Mouse (Mus musculus) kidney, postnatal 14 days (tissue): ENCODE data around the gene Pramef12.
"Not testable (repeated sequence)": the region's sequence is repeated elsewhere in the genome, so short reads cannot be mapped to it uniquely, and the experiment has no call there.

Source experiments
- DNase-seq: peaks from one replicate; pipeline ENCODE4 v3.0.0; 2022; ENCODE audit warnings: mixed read lengths

The Pramef12 gene

DNA sequence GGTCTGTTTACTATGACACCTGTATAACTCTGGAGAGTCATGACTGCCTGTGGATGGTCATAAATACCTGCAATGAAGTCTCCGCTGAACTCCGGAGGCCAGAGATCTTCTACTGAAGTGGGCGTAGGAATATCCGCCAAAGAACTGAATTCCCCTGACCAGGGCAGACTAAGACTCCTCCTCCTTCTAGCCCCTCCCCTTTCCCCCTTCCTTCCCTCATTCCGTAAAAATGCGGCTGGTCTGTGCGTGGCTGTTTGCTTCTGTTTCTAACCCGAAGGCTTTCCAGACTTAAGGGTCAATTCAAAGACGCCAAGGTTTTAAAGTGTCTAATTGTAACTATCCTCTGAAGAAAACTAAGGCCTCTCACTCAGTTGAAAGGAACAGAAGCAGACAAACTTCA is at the start of gene Pramef12:
TSS of gene Pramef12 (minus strand) at position 175 of the 400 bp plus-strand sequence.
- DNase-seq: no peak

DNA sequence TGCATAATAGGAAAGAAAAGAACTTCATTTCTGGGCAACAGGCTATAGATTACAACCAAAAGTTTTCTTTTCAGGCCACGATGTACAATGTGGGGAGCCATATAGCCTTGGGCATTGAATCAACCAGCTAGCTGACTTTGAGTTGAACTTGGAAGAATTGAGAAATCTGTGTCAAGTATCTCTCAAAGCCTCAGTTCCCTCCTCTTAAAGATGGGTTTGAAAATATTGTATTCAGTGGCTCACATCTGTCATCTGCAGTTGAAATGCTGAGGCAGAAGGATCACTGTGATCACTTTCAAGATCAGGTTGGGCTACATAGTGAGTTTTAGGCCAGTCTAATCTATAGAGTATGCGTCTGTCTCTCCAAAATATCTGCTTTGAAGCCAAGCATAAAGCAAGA is 45.0 kb upstream of the Pramef12 start, which contains the start of gene Gm9944:
TSS of gene Gm9944 (minus strand) at position 101 of the 400 bp plus-strand sequence.
- no peak for DNase-seq

DNA sequence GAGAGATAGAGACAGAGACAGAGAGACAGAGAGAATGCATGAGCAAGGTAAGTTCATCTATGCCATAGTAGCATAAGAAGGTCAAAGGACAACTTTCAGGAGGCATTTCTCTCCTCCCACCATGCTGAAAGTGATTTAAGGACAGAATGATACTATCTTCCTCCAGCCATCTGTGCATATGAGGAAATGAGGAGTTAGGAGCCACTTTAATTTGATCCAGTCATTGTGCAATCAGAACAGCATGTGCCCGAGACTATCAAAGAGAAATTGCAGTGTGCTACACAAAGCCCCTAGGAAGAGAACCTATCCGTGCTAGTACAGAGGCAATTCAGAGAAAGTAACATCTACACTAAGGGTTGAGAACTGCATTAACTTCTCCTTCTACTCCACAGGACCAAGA is 40.3 kb upstream of the Pramef12 start:
- DNase-seq: no peak

DNA sequence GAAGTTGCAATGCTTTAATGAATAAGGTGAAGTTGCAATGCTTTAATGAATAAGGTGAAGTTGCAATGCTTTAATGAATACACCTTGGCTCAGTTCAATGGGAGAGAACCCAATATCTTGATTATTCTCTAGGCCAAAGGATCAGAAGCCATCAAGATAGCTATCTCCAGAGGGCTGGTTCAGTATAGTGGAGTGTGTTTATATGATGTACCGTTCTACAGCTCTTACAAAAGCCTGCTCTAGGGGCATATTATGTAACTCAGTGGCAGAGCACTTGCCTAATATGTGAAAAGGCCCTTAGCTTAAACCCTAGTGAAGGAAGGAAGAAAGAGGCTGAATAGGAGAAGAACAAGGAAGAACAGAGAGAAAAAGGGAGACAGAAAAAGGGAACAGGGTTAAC is 33.3 kb upstream of the Pramef12 start:
- no peak for DNase-seq

DNA sequence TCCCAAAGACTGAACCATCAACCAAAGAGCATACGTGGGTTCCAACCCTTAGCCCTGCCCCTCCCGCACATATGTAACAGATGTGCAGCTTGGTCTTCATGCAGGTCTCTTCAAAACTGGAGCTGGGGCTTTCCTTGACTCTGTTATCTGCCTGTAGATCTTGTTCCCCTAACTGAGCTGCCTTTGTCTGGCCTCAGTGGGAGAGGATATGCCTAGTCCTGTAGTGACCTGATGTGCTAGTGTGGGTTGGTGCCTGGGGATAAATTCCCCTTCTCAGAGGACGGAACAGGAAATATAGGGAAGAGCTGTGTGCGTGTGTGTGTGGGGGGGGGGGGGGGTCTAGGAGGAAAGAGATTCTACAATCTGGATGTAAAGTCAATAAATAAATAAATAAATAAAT is 32.8 kb upstream of the Pramef12 start:
- no peak for DNase-seq

DNA sequence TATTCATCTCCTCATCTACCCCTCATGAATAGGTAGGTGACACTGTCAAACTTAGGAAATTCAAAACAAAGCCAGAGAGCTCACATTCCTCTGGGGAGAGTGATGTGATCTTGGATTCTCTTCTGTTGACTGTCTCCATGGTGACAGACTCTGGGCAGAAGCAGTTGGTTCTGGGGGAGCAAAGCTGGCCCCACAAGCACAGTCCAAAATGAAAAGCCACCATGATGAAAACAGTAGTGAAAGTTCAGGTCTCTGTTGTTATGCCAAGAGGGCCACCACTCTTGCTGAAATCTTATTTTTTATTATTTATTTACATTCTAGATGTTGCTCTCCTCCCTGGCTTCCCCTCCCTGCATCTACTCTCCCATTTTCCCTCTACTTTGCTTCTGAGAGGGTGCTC is 30.4 kb upstream of the Pramef12 start, which contains the start of gene 1700012P22Rik:
TSS of gene 1700012P22Rik (minus strand) at position 101 of the 400 bp plus-strand sequence.
- no peak for DNase-seq

DNA sequence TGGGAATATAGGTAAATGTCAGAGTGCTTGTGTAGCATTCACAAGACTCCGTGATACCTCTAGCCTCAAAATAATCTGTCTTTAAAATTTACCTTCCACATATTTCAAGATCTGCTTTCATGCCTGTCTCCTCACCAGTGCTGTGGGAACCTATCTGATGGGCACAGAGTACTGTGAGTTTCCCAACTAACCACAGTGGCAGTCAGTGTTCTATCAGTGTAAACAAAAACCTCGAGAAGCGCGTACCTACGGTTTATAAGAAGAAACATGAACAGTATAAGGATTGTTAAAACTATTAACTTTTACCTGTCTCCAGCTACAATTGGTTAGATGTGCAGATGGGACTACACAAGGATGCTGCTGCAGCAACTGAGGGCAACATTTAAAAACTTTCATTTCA is 25.0 kb upstream of the Pramef12 start:
- DNase-seq: no peak

DNA sequence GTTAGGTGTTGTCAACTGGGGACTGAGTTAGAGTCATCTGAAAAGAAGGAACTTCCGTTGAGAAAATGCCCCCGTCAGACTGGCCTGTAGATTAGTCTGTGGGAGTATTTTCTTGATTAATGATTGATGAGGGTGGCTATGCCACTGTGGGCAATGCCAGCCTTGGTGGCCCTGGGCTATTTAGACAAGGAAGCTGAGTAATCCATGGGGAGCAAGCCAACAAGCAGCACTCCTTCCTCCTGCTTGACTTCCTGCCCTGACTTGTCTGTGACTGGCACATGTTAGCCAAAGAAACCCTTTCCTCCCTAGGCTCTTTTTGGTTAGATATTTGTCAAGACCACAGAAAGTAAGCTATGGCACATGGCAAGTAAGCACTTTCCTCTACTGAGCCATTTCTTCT is 22.5 kb upstream of the Pramef12 start:
- DNase-seq: no peak

DNA sequence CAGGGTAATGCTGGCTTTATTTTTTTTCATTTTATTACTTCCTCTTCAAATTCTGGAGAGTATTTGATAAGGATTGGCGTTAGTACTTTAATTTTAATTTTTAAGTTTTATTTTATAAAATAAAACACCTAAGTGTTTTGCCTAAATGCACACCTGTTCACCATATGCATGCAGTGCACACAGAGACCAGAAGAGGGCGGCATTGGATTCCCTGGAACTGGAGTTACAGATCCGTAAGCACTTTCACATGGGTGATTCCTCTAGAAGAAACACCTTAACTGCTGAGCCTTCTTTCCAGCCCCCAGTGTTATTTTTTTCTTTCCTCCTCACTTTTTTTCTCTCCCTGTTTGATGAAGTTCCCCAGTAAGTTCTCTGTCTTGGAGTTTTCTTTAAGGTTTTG is 20.6 kb upstream of the Pramef12 start:
- DNase-seq: peak; percentile 8

DNA sequence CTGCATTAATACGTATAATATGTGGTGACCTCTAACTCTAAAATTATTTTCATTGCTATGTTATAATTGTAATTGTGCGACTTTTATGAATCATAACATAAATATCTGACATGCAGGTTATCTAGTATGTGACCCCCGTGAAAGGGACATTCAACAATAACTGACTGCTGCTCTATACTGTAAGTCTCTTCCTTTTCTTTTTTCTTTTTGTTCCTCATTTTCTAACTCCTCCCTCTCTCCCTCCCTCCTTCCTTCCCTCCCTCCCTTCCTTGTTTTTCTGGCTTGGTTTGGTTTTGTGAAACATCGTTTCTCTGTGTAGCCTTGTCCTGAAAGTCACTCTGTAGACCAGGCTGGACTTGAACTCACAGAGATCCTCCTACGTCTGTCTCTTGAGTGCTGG is 16.3 kb upstream of the Pramef12 start:
- no peak for DNase-seq

DNA sequence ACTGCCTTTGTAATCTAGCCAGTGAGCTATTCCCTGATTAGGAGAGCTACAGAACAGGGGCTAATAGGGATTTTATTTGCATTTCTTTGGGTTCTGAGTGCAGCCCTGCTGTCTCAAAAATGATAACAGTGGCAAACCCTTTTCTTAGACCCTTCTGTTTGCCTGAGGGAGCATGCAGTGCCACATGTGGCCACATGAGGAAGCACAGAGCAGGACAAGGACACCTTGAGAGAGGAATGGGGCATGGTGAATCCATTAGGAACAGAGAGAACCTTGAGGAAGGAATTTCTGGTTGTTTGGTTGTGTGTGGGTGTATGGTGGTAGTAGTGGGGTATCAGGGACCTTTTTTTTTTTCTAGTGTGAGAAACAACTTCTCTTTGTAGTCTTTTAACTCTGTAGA is 12.4 kb upstream of the Pramef12 start:
- no peak for DNase-seq

DNA sequence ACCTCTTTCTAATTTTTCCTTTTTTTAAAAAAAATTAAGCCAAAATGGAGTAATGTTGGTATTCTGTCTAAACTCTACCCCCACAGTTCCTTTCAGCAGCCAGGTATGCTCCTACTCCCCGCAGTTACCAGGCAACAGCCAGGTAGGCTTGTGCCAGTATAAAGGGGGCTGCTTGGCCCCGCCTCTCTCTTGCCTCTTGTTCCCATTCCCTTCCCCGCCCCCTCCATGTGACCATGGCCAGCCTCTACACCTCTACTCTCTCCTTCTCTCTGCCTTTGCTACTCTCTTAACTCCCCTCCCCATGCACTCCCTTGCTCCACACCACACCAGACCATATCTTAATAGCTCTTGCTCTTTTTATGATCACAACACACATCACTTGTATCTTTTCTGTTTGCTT is 2.0 kb downstream of the Pramef12 start:
- DNase-seq: no peak

DNA sequence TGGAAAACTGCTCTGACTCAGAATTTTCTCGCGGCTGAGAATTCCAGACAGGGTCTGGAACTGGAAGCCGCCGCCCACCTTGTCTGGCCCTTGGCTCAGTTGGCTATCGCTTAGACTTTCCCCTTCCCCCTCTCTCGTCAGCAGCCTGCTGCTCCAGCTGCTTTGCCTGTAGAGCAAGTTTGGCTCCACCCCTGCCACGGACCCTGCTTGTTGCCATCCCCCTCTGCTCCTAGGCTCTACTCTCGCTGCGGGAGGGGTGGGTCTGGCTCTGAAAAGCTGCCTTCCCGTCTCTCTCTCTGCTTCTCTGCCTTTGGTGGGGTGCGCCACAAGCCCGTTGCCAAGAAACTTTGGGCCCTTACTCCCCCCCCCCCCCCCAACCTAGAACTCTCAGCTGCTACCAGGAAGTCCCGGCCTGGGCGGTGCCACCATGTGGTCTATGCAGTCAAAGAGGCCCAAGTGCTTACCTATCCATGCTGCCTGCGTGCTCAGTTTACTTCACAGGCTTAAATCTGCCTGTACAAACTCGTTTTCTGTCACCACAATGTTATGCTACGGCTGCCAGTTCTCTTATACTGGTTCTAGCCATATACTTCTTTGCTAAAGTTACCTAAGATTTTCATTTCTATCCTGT is 3.7 kb downstream of the Pramef12 start:
- peak; percentile 40 for DNase-seq

DNA sequence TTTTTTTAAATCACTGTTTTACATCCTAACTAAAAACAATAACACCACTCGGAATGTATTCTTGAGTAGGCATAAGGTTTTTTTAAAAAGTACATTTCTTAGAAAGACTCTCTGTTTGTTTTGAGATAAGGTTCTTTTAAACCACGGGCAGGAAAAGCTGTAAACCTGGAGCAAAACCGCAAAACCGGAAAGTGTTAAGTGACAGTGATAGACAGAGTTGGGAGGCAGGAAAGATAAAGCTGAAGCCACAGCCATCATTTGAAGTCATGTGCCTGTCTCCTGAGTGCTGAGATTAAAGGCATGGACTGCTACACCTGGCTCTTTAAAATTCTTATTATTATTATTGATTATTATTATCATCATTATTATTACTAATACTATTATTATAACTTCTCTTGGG is 5.6 kb downstream of the Pramef12 start:
- no peak for DNase-seq

DNA sequence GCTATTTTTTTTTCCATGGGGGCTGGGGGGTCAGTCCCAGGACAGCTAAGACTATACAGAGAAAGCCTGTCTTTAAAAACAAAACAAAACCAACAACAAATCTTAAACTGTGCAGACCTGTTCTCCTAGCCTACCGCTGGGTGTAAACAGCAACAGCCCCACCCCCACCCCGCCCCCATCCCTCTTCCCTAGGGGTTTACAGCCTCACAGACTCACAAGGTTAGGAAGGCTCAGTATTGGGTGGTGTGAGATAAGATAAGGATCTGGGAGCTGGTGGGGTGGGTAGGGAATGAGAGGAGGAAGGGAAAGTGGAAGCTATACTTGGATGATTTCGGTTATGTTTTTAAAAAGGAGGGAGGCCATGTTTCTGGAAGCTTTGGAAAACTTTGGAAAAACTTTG is 11.9 kb downstream of the Pramef12 start:
- DNase-seq: no peak

DNA sequence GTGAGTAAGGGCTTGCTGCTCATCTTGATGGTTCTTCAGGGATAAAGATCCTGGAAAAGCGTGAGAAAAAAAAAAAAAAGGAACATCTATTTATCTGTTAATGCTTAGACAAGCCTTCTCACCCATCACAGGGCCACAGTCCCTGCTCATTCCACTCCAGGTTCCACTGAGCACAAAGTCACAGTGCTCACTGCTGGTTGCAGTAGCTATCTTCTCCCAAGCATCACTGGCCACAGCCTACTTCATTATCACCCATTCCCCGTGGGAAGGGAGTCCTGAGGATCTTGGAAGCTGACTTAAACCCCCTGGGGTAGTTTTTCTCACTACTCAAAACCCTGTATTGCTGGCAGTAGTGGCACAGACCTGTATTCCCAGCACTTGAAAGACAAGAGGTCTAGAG is 30.4 kb downstream of the Pramef12 start, which contains the start of gene Pramef20:
TSS of gene Pramef20 (minus strand) at position 23 of the 400 bp plus-strand sequence.
- DNase-seq: no peak

DNA sequence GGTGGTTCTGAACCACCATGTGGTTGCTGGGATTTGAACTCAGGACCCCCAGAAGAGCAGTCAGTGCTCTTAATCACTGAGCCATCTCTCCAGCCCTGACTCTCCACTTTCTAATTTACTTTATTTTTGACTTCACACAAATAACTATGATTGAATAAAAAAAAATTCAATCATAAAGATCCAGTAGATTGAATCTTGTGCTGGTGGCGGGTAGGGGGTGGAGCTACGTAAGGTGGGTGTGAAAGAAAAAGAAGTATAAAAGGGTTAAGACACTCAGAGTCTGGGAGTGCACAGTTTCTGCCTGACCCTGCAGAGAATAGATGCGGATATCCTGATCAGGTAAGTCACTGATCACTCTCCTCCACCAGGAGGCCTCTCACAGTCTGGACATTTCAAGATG is 50.6 kb downstream of the Pramef12 start, which contains the start of gene Gm13119:
TSS of gene Gm13119 (plus strand) at position 301 of the 400 bp plus-strand sequence.
- not testable (repeated sequence) for DNase-seq
